Mouse (Mus musculus) 3134 (cell line): ENCODE measurements around the gene Inpp5a.

Experiments
- DNase-seq: peaks from one replicate; pipeline ENCODE4 v3.0.0-alpha.2; 2011; ENCODE audit warnings: low spot score; ENCODE audit not compliant: insufficient read length; ENCODE audit errors: extremely low read depth

The Inpp5a gene

GRCm38 (mm10) chr7:139570788-139571187 is 181.9 kb downstream of the Inpp5a start:
- no peak for DNase-seq

GRCm38 (mm10) chr7:139572665-139573064 is 183.8 kb downstream of the Inpp5a start:
- DNase-seq, result no peak

- DNase-seq, result no peak
Observed at GRCm38 (mm10) chr7:139576064-139576686, 187.3 kb downstream of the Inpp5a start.

- DNase-seq, result no peak
Observed at GRCm38 (mm10) chr7:139579261-139579905, 190.5 kb downstream of the Inpp5a start.

GRCm38 (mm10) chr7:139580851-139581775 is 192.2 kb downstream of the Inpp5a start:
- DNase-seq, result no peak

GRCm38 (mm10) chr7:139581801-139582571 is 193.1 kb downstream of the Inpp5a start:
- DNase-seq, result no peak

- DNase-seq, result no peak
Observed at GRCm38 (mm10) chr7:139582595-139582994, 193.7 kb downstream of the Inpp5a start, which contains the start of gene Nkx6-2. Gene Nkx6-2, minus strand, starts transcription at chr7:139582797.

GRCm38 (mm10) chr7:139583094-139583737 is 194.3 kb downstream of the Inpp5a start:
- no peak for DNase-seq

- no peak for DNase-seq
Observed at GRCm38 (mm10) chr7:139584221-139585175, 195.6 kb downstream of the Inpp5a start.

GRCm38 (mm10) chr7:139585183-139585821 is 196.4 kb downstream of the Inpp5a start:
- DNase-seq, result no peak

- DNase-seq, result no peak
Observed at GRCm38 (mm10) chr7:139587919-139588318, 199.0 kb downstream of the Inpp5a start.

GRCm38 (mm10) chr7:139590302-139590701 is 201.4 kb downstream of the Inpp5a start:
- DNase-seq, result no peak

- no peak for DNase-seq
Observed at GRCm38 (mm10) chr7:139591311-139591710, 202.4 kb downstream of the Inpp5a start.

- no peak for DNase-seq
Observed at GRCm38 (mm10) chr7:139595311-139595710, 206.4 kb downstream of the Inpp5a start.

- peak; percentile 53 for DNase-seq
Observed at GRCm38 (mm10) chr7:139595862-139596261, 207.0 kb downstream of the Inpp5a start.

GRCm38 (mm10) chr7:139610328-139610727 is 221.4 kb downstream of the Inpp5a start:
- no peak for DNase-seq

GRCm38 (mm10) chr7:139615767-139616766 is 227.2 kb downstream of the Inpp5a start:
- DNase-seq, result peak; percentile 15
